Mouse (Mus musculus): ENCODE results near the gene Best3.
A peak's percentile ranks its signal among the peaks of the same experiment; 100 is the strongest.
"Not testable (repeated sequence)": the region's sequence is repeated elsewhere in the genome, so short reads cannot be mapped to it uniquely, and the experiment has no call there.

Best3 gene

DNA sequence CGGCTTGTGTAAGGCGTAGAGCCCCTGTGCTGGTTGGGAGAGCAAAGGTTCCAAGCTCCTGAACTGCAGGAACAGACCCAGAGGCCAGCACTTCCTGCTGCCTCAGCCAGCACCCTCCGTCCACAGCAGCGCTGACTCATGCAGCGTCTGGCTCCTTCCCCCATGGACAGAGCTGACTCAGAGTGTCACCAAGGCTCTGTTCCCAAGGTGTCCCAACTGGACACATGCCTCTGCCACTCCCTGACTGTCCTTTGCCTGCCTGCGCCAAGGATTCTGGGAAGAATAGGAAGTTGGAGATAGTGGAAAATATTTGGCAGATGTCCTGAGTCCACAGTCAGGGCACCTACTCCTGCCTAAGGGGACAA lies 10.1 kb downstream of the Best3 start:
- no peak for DNase-seq (ENCODE audit: low read depth, low spot score)
- no peaks in the 10 kb centered on the region for H3K36me3 ChIP-seq (ENCODE audit: control insufficient read depth, insufficient read depth, low read length, poor library complexity, severe bottlenecking)
- no peaks in the 10 kb centered on the region for H3K27me3 ChIP-seq (ENCODE audit: control insufficient read depth, insufficient read depth, low read length, poor library complexity, severe bottlenecking)

DNA sequence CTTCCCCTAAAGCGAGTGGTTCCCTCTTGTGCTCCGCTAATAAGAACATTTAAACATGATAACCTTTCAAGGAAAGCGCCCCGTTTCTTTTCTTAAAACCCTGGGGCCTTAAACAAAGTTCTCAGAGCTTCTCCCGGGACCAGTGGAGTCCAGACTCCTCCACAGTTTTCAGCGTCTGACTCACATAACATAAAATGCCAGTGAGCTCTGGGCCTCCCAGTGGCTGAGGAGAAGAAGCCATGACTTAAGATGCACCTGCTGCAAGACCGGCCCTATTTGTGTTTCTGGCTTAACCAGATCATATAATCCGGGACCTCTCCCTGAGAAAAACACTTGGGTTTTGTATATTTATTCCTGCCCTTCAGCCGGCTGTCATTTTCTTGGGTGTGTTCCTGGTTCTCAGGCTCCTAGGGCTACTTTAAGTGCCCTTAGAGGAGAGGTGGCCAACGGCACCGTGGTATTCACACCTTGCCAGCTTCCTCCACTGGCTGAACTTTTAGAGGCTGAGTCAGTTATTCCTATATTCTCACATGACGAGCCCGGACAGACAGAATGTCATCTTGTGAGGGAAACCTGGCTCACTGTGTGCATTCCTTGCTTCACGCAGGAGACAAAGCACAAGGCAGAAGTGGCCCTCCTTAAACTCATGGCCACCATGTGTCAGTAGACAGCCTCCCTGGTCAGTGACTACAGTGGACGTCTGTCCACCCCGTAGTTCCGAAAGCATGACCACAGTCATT lies 12.8 kb downstream of the Best3 start:
- Histone ChIP-seq H3K27me3 (ENCODE audit: control insufficient read depth, insufficient read depth, low read length, poor library complexity, severe bottlenecking) (no peaks in the 10 kb centered on the region), H3K36me3 (ENCODE audit: control insufficient read depth, insufficient read depth, low read length, poor library complexity, severe bottlenecking) (no peaks in the 10 kb centered on the region)
- no peak for DNase-seq (ENCODE audit: low read depth, low spot score)

DNA sequence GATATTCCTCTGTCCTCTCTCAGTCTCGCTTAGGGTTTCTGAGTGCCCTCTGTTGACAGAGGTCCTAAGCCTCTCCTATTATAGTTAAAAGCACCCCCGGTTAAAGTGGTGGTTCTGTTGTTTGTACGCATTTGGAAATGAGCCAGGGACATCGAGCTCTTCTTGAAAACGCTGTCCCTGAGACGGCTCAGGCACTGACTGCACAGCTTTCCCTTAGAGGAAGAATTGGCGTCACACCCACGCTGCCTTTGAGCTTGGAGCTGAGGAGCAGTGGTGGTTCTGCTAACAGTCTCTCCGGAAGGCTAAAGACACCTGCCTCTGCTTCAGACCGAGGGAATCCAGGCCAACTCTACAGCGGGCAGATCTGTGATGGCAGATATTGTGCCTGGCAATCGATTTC lies 14.9 kb downstream of the Best3 start:
- no peaks in the 10 kb centered on the region for H3K27me3 ChIP-seq (ENCODE audit: control insufficient read depth, insufficient read depth, low read length, poor library complexity, severe bottlenecking)
- no peak for DNase-seq (ENCODE audit: low read depth, low spot score)

DNA sequence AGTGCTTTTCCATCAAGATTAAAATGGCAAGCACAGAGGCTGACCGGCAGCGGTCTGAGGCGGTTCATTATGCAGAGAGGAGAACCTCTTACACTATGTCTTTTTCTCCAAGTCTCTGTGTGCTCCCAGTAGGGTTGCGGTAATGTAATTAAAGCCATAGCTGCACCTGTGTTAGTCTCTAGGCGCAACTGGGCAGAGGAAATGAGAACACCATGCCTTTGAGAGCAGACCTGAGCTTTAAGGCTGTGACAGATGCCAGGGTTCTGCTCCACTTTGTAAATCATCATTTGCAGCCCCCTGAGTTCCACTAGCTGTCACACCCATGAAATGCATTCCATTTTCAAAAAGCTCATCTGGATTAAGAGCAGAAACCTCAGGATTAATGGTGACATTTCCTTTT lies 18.6 kb downstream of the Best3 start:
- H3K27me3 ChIP-seq (ENCODE audit: control insufficient read depth, insufficient read depth, low read length, poor library complexity, severe bottlenecking): no peaks in the 10 kb centered on the region
- DNase-seq (ENCODE audit: low read depth, low spot score): no peak
- no peaks in the 10 kb centered on the region for H3K36me3 ChIP-seq (ENCODE audit: control insufficient read depth, insufficient read depth, low read length, poor library complexity, severe bottlenecking)

More for the DNA sequence above, 14.9 kb downstream of the Best3 start:
- H3K36me3 ChIP-seq (ENCODE audit: control insufficient read depth, insufficient read depth, low read length, poor library complexity, severe bottlenecking): no peaks in the 10 kb centered on the region

DNA sequence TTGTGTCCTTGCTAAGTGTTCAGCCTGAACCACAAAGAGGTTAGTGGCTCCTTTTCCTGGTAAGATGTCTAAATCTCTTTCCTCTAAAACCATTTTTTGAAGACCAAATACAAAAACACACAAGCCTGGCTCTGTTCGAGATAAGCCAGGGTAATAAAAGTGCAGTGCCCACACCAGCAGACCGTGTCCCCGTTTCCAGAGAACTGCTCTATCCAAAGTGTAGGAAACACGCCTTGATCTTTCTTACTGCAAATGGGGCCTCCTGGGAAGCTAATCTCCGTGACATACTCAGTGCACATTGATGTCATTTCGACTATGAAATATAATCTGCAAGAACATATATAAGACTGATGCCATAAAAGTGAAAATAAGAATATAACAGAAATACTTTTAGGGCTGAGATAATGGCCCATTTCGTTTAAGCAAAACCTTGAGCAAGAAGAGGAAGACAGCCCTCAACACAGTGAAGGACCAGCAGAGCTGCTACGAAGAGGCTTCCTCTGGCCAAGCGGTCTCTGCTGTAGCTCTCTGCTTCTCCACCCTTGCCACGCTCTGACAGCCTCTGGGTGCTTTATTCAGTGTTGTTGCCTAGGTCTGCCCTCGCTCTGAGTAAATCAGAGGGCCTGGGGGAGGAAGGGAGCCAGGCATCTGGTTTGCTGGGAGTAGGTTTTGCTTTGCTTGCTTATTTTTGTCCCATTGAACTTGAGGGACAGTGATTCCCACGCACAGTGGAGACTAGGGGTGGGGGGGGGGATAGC lies 19.8 kb downstream of the Best3 start:
- Histone ChIP-seq H3K36me3 (ENCODE audit: control insufficient read depth, insufficient read depth, low read length, poor library complexity, severe bottlenecking) (no peaks in the 10 kb centered on the region), H3K27me3 (ENCODE audit: control insufficient read depth, insufficient read depth, low read length, poor library complexity, severe bottlenecking) (no peaks in the 10 kb centered on the region)
- no peak for DNase-seq (ENCODE audit: low read depth, low spot score)

DNA sequence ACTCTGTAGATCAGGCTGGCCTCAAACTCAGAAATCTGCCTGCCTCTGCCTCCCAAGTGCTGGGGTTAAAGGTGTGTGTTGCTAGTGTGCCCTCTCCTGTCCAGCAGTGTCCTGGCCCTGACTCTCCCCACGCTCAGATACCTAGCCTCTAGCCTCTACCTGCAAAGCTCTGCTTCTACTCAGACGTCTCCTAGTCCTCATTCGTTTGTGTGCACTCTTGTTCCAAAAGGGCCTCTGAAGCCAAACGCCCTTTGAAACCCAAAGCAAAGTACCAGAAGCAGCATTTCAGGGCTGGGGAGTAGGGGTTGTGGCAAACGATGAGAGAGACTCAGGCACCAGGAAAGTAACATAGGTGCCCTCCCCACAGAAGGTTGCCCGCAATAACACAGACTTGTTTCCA lies 23.6 kb downstream of the Best3 start:
- no peak for DNase-seq (ENCODE audit: low read depth, low spot score)
- H3K36me3 ChIP-seq (ENCODE audit: control insufficient read depth, insufficient read depth, low read length, poor library complexity, severe bottlenecking): no peaks in the 10 kb centered on the region
- H3K27me3 ChIP-seq (ENCODE audit: control insufficient read depth, insufficient read depth, low read length, poor library complexity, severe bottlenecking): no peaks in the 10 kb centered on the region

DNA sequence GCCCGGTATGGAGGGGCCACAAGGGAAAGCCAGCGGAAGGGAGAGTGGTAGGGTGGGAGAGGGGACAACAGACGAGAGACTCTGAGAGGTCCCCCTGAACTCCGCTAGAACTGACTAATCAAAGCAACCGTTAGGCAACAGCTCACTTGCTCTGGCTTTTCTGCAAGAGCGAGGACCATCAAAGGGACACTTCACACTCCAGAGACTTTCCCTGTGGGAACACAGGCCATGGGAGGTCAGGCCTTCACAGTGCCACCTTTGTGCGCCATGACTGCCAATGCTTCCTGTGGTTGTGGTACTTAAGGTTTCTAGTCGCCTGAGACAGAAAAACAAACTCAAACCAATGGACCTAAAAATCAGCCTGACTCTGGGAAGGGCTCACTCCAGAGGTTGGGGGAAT lies 24.9 kb downstream of the Best3 start:
- Histone ChIP-seq H3K36me3 (ENCODE audit: control insufficient read depth, insufficient read depth, low read length, poor library complexity, severe bottlenecking) (no peaks in the 10 kb centered on the region), H3K27me3 (ENCODE audit: control insufficient read depth, insufficient read depth, low read length, poor library complexity, severe bottlenecking) (no peaks in the 10 kb centered on the region)
- DNase-seq (ENCODE audit: low read depth, low spot score): no peak

DNA sequence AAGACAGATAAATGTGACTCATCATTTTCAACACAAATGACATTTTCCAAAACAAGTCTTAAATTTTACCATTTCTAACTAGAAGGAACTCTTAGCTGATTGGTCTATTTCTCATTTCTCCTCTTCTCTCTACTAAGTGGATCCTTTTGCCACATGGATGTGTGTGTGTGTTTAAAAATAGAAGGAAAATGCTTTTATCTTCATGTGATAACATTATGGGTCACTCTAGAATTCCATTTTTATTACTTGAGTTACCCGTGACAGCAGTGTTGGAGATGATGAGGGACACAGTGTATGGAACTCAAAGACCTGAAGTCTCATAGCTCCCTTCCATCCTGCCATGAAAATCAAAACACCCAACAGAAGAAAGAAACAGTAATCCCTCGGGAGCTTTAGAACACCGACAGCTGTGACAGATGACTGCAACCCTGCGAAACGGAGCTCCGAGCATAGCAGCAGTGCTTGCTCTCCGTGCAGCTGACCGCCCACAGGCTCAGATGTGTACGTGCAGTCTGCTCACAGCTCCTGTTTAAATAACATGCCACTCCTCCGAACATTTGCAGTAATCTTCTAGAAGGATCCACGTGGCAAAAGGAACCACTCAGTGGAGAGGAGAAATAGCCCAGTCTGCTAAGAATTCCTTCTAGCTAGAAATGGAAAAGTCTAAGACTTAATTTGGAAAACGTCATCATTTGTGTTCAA lies 27.7 kb downstream of the Best3 start:
- H3K27me3 ChIP-seq (ENCODE audit: control insufficient read depth, insufficient read depth, low read length, poor library complexity, severe bottlenecking): no peaks in the 10 kb centered on the region; the same call in 1 of the 2 replicates
- no peaks in the 10 kb centered on the region for H3K36me3 ChIP-seq (ENCODE audit: control insufficient read depth, insufficient read depth, low read length, poor library complexity, severe bottlenecking)
- peak; percentile 26 for DNase-seq (ENCODE audit: low read depth, low spot score)

DNA sequence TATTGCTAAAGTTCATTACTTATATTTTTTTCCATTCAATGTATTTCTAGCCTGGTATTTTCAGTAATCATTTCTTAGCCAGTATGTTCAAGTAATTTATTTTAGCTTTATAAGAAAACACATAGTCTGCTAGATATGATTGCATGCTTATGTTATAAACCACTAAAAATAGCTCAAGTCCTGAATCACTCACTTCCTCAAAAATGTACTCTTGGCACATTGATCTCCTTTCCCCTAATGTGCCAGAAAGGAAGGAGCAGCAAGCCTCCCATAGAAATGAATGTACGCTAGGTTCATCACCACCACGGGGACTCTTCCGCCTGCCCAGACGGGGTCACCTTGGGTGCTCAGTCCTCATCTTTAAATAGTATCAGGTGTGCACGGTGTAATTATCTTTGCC lies 28.5 kb downstream of the Best3 start:
- no peaks in the 10 kb centered on the region for H3K36me3 ChIP-seq (ENCODE audit: control insufficient read depth, insufficient read depth, low read length, poor library complexity, severe bottlenecking)

DNA sequence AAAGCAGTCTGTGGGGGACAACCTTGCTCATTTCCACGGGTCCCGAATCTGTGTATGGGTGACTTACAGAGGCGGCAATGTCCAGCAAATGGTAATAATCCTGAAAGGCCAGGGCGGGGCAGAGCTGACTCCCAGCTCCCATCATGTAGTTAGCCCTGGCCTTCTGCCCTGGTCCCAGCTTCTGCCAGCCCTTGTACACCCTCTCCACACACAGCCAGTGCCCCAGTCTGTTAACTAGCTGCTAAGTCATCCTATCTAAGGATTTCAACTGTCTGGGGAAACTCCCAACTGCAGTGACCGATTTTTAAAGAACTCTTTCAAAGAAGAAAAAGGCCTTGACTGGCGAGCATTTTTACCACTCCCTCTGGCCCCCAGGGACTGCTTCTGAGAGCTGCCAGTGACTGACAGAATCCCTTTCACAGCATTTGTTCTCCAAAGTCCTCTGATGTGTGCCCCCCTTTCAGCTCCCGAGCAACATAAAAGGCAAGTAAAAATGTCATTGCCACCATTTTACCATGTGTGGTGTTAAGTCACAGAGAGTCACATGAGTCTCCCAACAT lies 32.2 kb downstream of the Best3 start:
- DNase-seq (ENCODE audit: low read depth, low spot score): no peak

More for the DNA sequence above, 28.5 kb downstream of the Best3 start:
- H3K27me3 ChIP-seq (ENCODE audit: control insufficient read depth, insufficient read depth, low read length, poor library complexity, severe bottlenecking): no peaks in the 10 kb centered on the region; the same call in 1 of the 2 replicates
- no peak for DNase-seq (ENCODE audit: low read depth, low spot score)

DNA sequence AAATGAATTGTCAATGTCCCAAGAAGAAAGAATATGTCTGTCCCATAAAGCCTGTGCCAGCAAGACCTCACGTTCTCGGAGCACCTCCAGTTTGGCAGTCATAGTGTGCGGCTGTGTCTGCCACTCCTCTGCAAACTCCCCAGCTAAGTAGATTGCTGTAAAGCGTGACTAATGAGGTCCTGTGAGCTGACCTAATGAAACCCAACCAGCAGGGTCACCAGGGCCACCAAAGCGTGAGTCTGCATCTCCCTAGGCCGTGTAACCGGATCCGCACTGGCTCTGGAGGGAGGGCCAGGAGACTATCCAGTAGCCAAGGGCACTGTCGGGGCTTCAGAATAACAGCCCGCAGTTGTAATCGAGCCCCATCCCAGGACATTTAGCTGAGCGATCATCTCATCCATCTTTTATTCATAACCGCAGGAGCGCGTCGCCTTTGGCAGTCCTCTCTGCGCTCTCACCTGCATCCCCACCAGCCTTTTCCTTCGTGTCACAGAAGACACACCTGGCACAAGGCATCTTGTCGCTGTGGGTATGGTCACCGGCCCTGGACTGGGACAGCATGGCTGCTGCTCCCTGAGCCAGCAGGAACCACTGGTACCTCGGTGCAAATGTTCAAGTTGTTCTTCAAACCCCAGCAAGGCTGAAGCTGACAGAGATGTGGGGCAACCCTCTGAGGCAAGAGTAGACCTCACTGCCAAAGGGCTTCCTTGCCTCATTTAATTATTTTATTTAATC lies 35.1 kb downstream of the Best3 start:
- no peaks in the 10 kb centered on the region for H3K36me3 ChIP-seq (ENCODE audit: control insufficient read depth, insufficient read depth, low read length, poor library complexity, severe bottlenecking)
- no peaks in the 10 kb centered on the region; the same call in 1 of the 2 replicates for H3K27me3 ChIP-seq (ENCODE audit: control insufficient read depth, insufficient read depth, low read length, poor library complexity, severe bottlenecking)
- no peak for DNase-seq (ENCODE audit: low read depth, low spot score)

More for the DNA sequence above, 32.2 kb downstream of the Best3 start:
- Histone ChIP-seq H3K27me3 (ENCODE audit: control insufficient read depth, insufficient read depth, low read length, poor library complexity, severe bottlenecking) (no peaks in the 10 kb centered on the region; the same call in 1 of the 2 replicates), H3K36me3 (ENCODE audit: control insufficient read depth, insufficient read depth, low read length, poor library complexity, severe bottlenecking) (no peaks in the 10 kb centered on the region)

DNA sequence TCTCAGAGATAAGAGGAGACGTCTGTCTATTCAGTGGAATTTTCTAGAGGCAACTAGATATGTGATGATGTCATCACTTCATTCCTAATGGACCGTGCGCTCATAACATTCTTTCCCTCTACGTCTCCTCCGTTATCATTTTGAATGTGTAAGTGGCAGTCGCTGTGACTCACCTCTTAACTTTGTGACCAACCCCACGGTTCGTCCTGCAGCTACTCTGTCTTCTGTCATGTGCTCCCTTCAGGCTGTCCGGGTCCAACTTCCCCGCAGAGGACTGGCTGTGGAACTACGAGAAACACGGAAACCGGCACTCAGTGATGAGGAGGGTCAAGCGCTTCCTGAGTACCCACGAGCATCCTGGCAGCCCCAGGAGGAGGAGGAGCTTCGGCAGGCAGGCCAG lies 37.6 kb downstream of the Best3 start:
- DNase-seq (ENCODE audit: low read depth, low spot score): no peak
- Histone ChIP-seq H3K36me3 (ENCODE audit: control insufficient read depth, insufficient read depth, low read length, poor library complexity, severe bottlenecking) (no peaks in the 10 kb centered on the region), H3K27me3 (ENCODE audit: control insufficient read depth, insufficient read depth, low read length, poor library complexity, severe bottlenecking) (no peaks in the 10 kb centered on the region)

DNA sequence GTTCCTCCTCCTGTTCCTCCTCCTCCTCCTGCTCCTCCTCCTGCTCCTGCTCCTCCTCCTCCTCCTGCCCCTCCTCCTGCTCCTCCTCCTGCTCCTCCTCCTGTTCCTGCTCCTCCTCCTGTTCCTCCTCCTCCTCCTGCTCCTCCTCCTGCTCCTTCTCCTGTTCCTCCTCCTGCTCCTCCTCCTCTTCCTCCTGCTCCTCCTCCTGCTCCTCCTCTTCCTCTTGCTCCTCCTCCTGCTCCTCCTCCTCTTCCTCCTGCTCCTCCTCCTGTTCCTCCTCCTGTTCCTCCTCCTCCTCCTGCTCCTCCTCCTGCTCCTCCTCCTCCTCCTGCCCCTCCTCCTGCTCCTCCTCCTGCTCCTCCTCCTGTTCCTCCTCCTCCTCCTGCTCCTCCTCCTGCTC lies 39.7 kb downstream of the Best3 start:
- H3K36me3 ChIP-seq (ENCODE audit: control insufficient read depth, insufficient read depth, low read length, poor library complexity, severe bottlenecking); DNase-seq (ENCODE audit: low read depth, low spot score); H3K27me3 ChIP-seq (ENCODE audit: control insufficient read depth, insufficient read depth, low read length, poor library complexity, severe bottlenecking): not testable (repeated sequence)

DNA sequence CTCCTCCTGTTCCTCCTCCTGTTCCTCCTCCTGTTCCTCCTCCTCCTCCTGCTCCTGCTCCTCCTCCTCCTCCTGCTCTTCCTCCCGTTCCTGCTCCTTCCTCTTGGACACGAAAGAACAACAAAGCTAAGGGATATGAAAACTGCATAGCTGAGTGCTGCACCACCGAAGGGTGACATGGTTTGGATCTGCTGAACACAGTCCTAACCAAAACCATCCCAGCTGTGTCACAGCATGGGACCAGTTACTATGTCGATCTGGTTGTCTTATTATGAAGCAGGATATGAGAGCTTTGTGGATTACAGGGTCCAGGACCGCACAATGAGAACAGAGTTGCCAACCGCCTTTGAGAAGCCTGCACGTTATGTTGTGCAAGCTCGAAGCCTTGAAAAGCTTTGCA lies 40.1 kb downstream of the Best3 start:
- H3K36me3 ChIP-seq (ENCODE audit: control insufficient read depth, insufficient read depth, low read length, poor library complexity, severe bottlenecking): no peaks in the 10 kb centered on the region
- no peak for DNase-seq (ENCODE audit: low read depth, low spot score)
- no peaks in the 10 kb centered on the region for H3K27me3 ChIP-seq (ENCODE audit: control insufficient read depth, insufficient read depth, low read length, poor library complexity, severe bottlenecking)

Data from splenic B cell, adult 2 months (primary cell).